Mouse (Mus musculus) embryonic facial prominence, embryonic 11.5 days (tissue): ENCODE measurements around the gene Prss2. TPM values are rescaled to one million over a fixed set of nuclear protein-coding genes. Genes with fewer than 3 reads are reported as not detected.
A peak's percentile ranks its signal among the peaks of the same experiment; 100 is the strongest.
"Not testable (repeated sequence)": the region's sequence is repeated elsewhere in the genome, so short reads cannot be mapped to it uniquely, and the experiment has no call there.

ENCODE experiments used
- ATAC-seq: fragments of 200-750 bp; cut with Nextera tagmentation; replicated peaks from 2 replicates; pipeline ENCODE4 v1.8.0; 2017; ENCODE audit warnings: low read depth; ENCODE audit not compliant: insufficient number of reproducible peaks, low FRiP score, low TSS enrichment
- DNase-seq: peaks from one replicate; pipeline ENCODE4 v3.0.0-alpha.2; 2015; ENCODE audit warnings: low spot score
- H3K27ac ChIP-seq: fragments of 300-500 bp; sonication (generic); replicated peaks from 2 replicates; pipeline ENCODE4 v1.5.1; 2014; ENCODE audit warnings: mild to moderate bottlenecking, low read depth, low read length, control low read depth
- H3K27me3 ChIP-seq: fragments of 300-500 bp; sonication (generic); 2 replicates; pipeline ENCODE4 v1.6.1; 2014; ENCODE audit warnings: mild to moderate bottlenecking, low read length, moderate library complexity, mixed read lengths; ENCODE audit not compliant: control insufficient read depth, insufficient read depth
- H3K36me3 ChIP-seq: fragments of 300-500 bp; sonication (generic); replicated peaks from 2 replicates; pipeline ENCODE4 v1.6.1; 2014; ENCODE audit warnings: low read depth, mild to moderate bottlenecking, low read length, moderate library complexity, mixed read lengths; ENCODE audit not compliant: control insufficient read depth, insufficient read depth
- H3K4me1 ChIP-seq: fragments of 300-500 bp; sonication (generic); 2 replicates; pipeline ENCODE4 v1.6.1; 2014; ENCODE audit warnings: low read length, mixed read lengths; ENCODE audit not compliant: control insufficient read depth, insufficient read depth
- H3K4me2 ChIP-seq: fragments of 300-500 bp; sonication (generic); 2 replicates; pipeline ENCODE4 v1.6.1; 2014; ENCODE audit warnings: low read depth, mild to moderate bottlenecking, control low read depth, low read length, moderate library complexity
- H3K4me3 ChIP-seq: fragments of 300-500 bp; sonication (generic); 2 replicates; pipeline ENCODE4 v1.5.1; 2014; ENCODE audit warnings: low read depth, low read length, control low read depth
- H3K9ac ChIP-seq: fragments of 300-500 bp; sonication (generic); replicated peaks from 2 replicates; pipeline ENCODE4 v1.6.1; 2014; ENCODE audit warnings: mild to moderate bottlenecking, control low read depth, low read length
- H3K9me3 ChIP-seq: fragments of 300-500 bp; sonication (generic); replicated peaks from 2 replicates; pipeline ENCODE4 v1.6.1; 2016; ENCODE audit warnings: mild to moderate bottlenecking, low read length, inconsistent platforms, mixed read lengths; ENCODE audit not compliant: control insufficient read depth
- WGBS: fragments of 180-500 bp; shearing (Covaris S2); extraction: QIAGEN DNeasy Blood & Tissue Kit; methylation state at CpG from one replicate; pipeline ENCODE4 v1.1.7; 2014; 5-methylcytosine and 5-hydroxymethylcytosine counted together
- polyA plus RNA-seq: library from polyadenylated mRNA; unstranded; fragments of >200 nt; fragmentation: Nextera tagmentation; extraction: Ambion mirVana; gene quantifications from 2 replicates; pipeline ENCODE4 v1.2.1, GENCODE M21; 2014

Gene Prss2
- polyA plus RNA-seq, 1 experiment from 2014 or later = not detected

GRCm38 (mm10) chr6:41532181-41532580, 10.6 kb downstream of the Prss2 start:
- no peak overlapping the region for H3K9ac ChIP-seq
- no peak overlapping the region for H3K27ac ChIP-seq
- 76% methylated on average over 4 of the region's 4 CpGs for WGBS
- H3K4me2 ChIP-seq = no peak overlapping the region
- no peaks in the 10 kb centered on the region for H3K27me3 ChIP-seq
- no peak overlapping the region for H3K4me3 ChIP-seq
- ATAC-seq (no peak), DNase-seq (no peak)
- H3K4me1 ChIP-seq = no peaks in the 10 kb centered on the region
- H3K36me3 ChIP-seq = no peaks in the 10 kb centered on the region
- H3K9me3 ChIP-seq = no peaks in the 10 kb centered on the region

- H3K4me1 ChIP-seq = no peaks in the 10 kb centered on the region
- H3K36me3 ChIP-seq = no peaks in the 10 kb centered on the region
- H3K4me2 ChIP-seq = no peak overlapping the region
- no peak overlapping the region for H3K9ac ChIP-seq
- 85% methylated on average over 8 of the region's 8 CpGs for WGBS
- H3K27me3 ChIP-seq = no peaks in the 10 kb centered on the region
- H3K9me3 ChIP-seq = no peaks in the 10 kb centered on the region
- H3K27ac ChIP-seq = no peak overlapping the region
- no peak overlapping the region for H3K4me3 ChIP-seq
- ATAC-seq (no peak), DNase-seq (no peak)
Measured at GRCm38 (mm10) chr6:41532687-41533284, 11.2 kb downstream of the Prss2 start.

GRCm38 (mm10) chr6:41537376-41537775, 15.8 kb downstream of the Prss2 start:
- no peak overlapping the region for H3K4me2 ChIP-seq
- ATAC-seq (no peak), DNase-seq (no peak)
- H3K9me3 ChIP-seq = no peaks in the 10 kb centered on the region
- H3K4me1 ChIP-seq = no peaks in the 10 kb centered on the region
- H3K27me3 ChIP-seq = no peaks in the 10 kb centered on the region
- no peak overlapping the region for H3K27ac ChIP-seq
- WGBS = 89% methylated on average over 1 of the region's 1 CpGs
- H3K4me3 ChIP-seq = no peak overlapping the region
- no peak overlapping the region for H3K9ac ChIP-seq
- H3K36me3 ChIP-seq = no peaks in the 10 kb centered on the region

GRCm38 (mm10) chr6:41538296-41538695, 16.7 kb downstream of the Prss2 start:
- not testable (repeated sequence) for ATAC-seq, H3K27me3 ChIP-seq, DNase-seq, H3K9ac ChIP-seq, H3K4me2 ChIP-seq, H3K4me3 ChIP-seq, H3K4me1 ChIP-seq, H3K9me3 ChIP-seq, H3K36me3 ChIP-seq, H3K27ac ChIP-seq
- WGBS = 91% methylated on average over 5 of the region's 8 CpGs

- H3K4me3 ChIP-seq = no peak overlapping the region
- H3K9me3 ChIP-seq = no peaks in the 10 kb centered on the region
- no peaks in the 10 kb centered on the region for H3K36me3 ChIP-seq
- H3K4me2 ChIP-seq = no peak overlapping the region
- H3K4me1 ChIP-seq = no peaks in the 10 kb centered on the region
- ATAC-seq = no peak
- peaks cover 4% of the 10 kb centered on the region; the same call in 1 of the 2 replicates for H3K27me3 ChIP-seq
- no peak for DNase-seq
- H3K9ac ChIP-seq = no peak overlapping the region
- no peak overlapping the region for H3K27ac ChIP-seq
Measured at GRCm38 (mm10) chr6:41540746-41541145, 19.2 kb downstream of the Prss2 start.

- Histone ChIP-seq H3K9me3 (no peaks in the 10 kb centered on the region), H3K4me2 (no peak overlapping the region), H3K27me3 (peaks cover 4% of the 10 kb centered on the region; the same call in 1 of the 2 replicates), H3K4me1 (no peaks in the 10 kb centered on the region), H3K36me3 (no peaks in the 10 kb centered on the region), H3K9ac (no peak overlapping the region), H3K27ac (no peak overlapping the region), H3K4me3 (no peak overlapping the region)
- no peak for DNase-seq
- 71% methylated on average over 1 of the region's 1 CpGs for WGBS
- ATAC-seq = no peak
Measured at GRCm38 (mm10) chr6:41541746-41542145, 20.2 kb downstream of the Prss2 start.

GRCm38 (mm10) chr6:41542983-41543382, 21.4 kb downstream of the Prss2 start:
- Histone ChIP-seq H3K4me3 (no peak overlapping the region), H3K9ac (no peak overlapping the region), H3K36me3 (no peaks in the 10 kb centered on the region), H3K27ac (no peak overlapping the region), H3K9me3 (no peaks in the 10 kb centered on the region), H3K4me2 (no peak overlapping the region), H3K27me3 (peaks cover 4% of the 10 kb centered on the region; the same call in 1 of the 2 replicates), H3K4me1 (no peaks in the 10 kb centered on the region)
- DNase-seq (peak; percentile 2), ATAC-seq (no peak)
- WGBS = 13% methylated on average over 3 of the region's 3 CpGs

GRCm38 (mm10) chr6:41543411-41544050, 21.9 kb downstream of the Prss2 start:
- no peaks in the 10 kb centered on the region for H3K4me1 ChIP-seq
- peak; percentile 14 for DNase-seq
- H3K27me3 ChIP-seq = peaks cover 4% of the 10 kb centered on the region; the same call in 1 of the 2 replicates
- WGBS = 4% methylated on average over 28 of the region's 28 CpGs
- ATAC-seq = no peak
- peak overlapping the region; percentile 2; the same call in 1 of the 2 replicates for H3K4me3 ChIP-seq
- no peaks in the 10 kb centered on the region for H3K9me3 ChIP-seq
- H3K9ac ChIP-seq = 0 out of 2 replicates have a peak overlapping the region, but pooled peaks have one; percentile 33
- H3K36me3 ChIP-seq = no peaks in the 10 kb centered on the region
- peak overlapping the region; percentile 32 for H3K4me2 ChIP-seq
- H3K27ac ChIP-seq = no peak overlapping the region
